Mouse (Mus musculus) embryonic fibroblast, embryonic 13.5 days (primary cell): ENCODE measurements around the gene Rai14. TPM values are rescaled to one million over a fixed set of nuclear protein-coding genes. Genes with fewer than 3 reads are reported as not detected.
A peak's percentile ranks its signal among the peaks of the same experiment; 100 is the strongest.

ENCODE experiments used
- H3K27ac ChIP-seq: 2 replicates; pipeline ENCODE4 v1.5.1; 2012; ENCODE audit warnings: low read length, control low read depth, inconsistent platforms; ENCODE audit not compliant: insufficient read depth
- H3K4me1 ChIP-seq: 2 replicates; pipeline ENCODE4 v1.6.1; 2011; ENCODE audit warnings: low read length; ENCODE audit not compliant: control insufficient read depth, insufficient read depth
- H3K4me3 ChIP-seq: 2 replicates; pipeline ENCODE4 v1.5.1; 2011; ENCODE audit warnings: mild to moderate bottlenecking, control low read depth, low read length; ENCODE audit not compliant: insufficient read depth
- CTCF ChIP-seq: IDR thresholded peaks from 2 replicates; pipeline ENCODE4 v1.5.1; 2011; ENCODE audit warnings: mild to moderate bottlenecking, control low read depth, low read length, moderate library complexity, borderline replicate concordance; ENCODE audit not compliant: insufficient read depth
- POLR2A ChIP-seq: IDR thresholded peaks from 2 replicates; pipeline ENCODE4 v1.6.1; 2011; ENCODE audit warnings: low read depth, mild to moderate bottlenecking, control low read depth, low read length, moderate library complexity
- polyA plus RNA-seq: library from polyadenylated mRNA; stranded (reverse); fragments of >200 nt; gene quantifications from 2 replicates; pipeline ENCODE4 v1.2.4, GENCODE M21; 2011; ENCODE audit warnings: low read depth; ENCODE audit not compliant: missing spikeins, insufficient read length

The Rai14 gene
- polyA plus RNA-seq, 1 experiment, result 136 TPM

DNA sequence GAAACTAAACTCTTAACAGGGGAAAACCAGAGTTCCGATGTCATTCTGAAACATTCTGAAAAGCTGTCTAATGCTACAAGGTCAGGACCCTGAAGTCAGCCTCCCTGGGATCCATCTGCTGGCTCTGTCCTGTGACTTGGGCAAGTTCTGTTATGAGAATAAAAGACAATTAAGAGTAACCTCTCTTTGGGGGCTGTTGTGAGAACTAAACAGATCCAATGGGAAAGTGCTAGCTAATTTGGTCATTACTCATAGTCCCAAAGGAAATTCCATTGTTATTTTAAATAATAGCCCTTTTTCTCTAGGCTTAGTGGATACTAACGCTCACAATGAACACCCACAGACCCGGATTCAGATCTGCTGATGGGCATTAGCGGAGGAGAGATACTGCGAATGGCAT, 72.0 kb downstream of the Rai14 start:
- TF ChIP-seq CTCF, result no peak
- no peak for TF ChIP-seq POLR2A
- Histone ChIP-seq H3K27ac (peak overlapping the region; percentile 85), H3K4me3 (no peak overlapping the region), H3K4me1 (peaks cover 23% of the 10 kb centered on the region)

DNA sequence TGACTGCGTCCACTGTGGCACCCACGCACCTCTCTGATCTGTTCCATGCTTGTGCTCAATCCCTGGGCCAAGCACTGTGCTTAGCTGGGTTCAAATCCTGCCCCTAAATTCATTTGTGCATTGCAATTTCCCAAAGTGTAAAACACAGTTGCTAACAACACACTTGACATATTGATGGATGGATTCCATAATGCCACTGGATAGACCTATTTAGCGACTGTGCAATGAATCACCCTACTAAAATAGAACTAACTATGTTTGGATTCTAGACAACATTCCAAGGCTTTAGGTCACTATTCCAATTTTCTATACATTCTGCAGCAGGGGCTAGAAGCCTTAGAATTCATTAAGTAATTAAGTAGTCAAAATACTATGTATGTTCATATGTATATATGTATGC, 73.7 kb downstream of the Rai14 start:
- peaks cover 17% of the 10 kb centered on the region for H3K4me1 ChIP-seq
- H3K27ac ChIP-seq, result peak overlapping the region; percentile 85; the same call in 1 of the 2 replicates
- TF ChIP-seq CTCF (no peak), POLR2A (no peak)
- H3K4me3 ChIP-seq, result no peak overlapping the region

DNA sequence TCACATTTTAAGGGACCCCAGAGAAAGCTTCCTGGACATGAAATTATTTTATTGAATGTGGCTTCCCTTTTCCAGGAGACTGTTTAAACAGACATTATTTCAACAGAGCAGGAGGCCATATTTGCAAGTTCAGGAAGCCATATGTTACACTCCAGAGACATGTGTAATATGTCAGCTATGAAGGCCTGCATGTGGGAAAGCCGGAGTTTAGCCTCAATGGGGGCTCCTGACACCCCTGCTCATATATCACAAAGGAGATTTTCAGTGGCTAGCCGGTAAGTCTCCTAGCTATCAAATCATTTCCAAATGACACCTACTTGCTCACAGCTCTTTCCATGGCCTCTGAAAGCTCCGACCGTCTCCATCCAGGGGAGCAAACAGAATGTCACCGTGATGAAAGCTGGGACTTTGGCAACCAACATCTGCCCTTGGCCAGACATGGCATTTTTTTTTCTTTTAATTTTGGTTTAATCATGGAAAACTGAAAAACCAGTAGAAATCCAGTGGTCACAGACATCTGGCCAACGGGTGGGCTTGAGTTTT, 77.1 kb downstream of the Rai14 start:
- Histone ChIP-seq H3K27ac (peak overlapping the region; percentile 59), H3K4me1 (peaks cover 20% of the 10 kb centered on the region), H3K4me3 (no peak overlapping the region)
- no peak for TF ChIP-seq POLR2A
- TF ChIP-seq CTCF, result no peak

DNA sequence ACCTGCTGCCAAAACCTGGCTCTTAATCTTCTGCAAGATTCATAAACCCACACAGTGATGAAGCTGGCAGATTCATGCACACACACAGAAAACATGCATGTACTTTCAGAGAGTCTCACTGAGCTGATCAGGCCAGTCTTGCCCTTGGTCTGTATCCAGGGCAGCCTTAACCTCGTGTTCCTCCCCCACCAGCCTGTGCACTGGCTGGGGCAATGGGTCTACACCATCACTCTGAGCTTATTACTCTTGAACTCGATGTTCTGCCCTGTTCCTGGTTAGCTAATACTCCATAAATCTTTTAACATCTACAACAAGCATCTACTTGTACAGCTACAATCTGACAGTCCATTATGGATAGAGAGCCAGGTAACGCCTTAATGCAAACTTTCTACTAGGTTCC, 77.6 kb downstream of the Rai14 start:
- Histone ChIP-seq H3K27ac (peak overlapping the region; percentile 16), H3K4me3 (no peak overlapping the region), H3K4me1 (peaks cover 16% of the 10 kb centered on the region)
- TF ChIP-seq CTCF, result no peak
- TF ChIP-seq POLR2A, result no peak

DNA sequence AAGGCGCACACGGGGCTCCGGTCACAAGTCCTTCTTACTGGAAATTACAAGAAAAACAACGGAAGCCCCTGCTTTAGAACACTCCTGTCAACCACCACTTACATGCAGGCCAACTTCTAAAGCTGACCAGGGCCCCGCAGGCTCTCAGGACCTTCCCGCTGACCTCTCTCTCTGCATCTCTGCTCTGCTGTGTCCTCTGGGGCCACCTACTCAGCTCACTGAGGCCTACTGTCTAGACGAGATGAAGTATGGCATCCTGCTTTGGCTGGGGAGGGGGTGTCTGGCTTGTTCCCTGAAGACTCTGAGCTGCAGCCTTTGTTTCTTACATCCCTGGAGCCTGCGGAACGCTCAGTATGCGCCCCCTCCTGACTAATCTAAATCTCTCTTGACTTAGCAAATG, 79.3 kb downstream of the Rai14 start:
- TF ChIP-seq CTCF (no peak), POLR2A (no peak)
- Histone ChIP-seq H3K27ac (peak overlapping the region; percentile 53), H3K4me3 (no peak overlapping the region), H3K4me1 (peaks cover 13% of the 10 kb centered on the region)

DNA sequence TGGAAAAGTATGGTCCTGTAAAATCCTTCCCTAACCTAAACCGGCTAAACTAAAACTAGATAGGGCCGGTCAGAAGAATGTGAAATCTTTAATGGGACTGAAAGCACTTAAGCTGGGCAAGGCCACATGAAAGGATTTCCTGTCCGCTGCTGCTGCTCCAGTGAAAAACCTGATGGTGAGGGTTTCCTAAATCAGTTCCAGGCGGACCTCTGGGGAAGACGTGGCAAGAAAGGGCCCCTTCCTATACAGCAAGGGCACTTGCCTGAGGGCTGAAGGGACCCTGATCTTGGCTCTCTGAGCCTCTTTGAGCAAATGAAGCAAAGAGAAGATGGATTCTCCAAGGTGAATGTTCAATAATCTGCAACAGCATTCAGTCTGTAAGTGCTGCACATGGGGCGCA, 80.2 kb downstream of the Rai14 start:
- no peak overlapping the region; the same call in 1 of the 2 replicates for H3K27ac ChIP-seq
- TF ChIP-seq CTCF, result no peak
- no peak for TF ChIP-seq POLR2A
- H3K4me1 ChIP-seq, result peaks cover 19% of the 10 kb centered on the region
- no peak overlapping the region for H3K4me3 ChIP-seq

DNA sequence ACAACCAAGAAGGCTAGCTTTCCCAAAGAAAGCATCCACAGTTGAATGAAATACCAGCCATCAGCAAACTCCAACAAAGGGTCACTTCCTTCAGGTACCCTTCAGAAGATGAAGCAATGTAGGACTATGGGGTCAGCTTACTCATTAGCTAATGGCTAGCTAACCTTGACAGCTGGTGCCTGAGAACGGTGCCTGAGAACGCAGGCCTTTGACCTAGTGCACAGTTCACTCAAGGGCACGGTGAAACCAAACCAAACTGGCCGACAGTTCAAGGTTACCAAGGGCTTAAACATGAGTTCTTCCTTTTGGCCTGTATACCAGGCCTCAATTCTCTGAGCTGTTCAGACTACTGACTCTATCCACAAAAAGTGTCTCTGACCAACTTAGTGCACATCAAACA, 81.0 kb downstream of the Rai14 start:
- TF ChIP-seq CTCF (no peak), POLR2A (no peak)
- H3K4me3 ChIP-seq, result no peak overlapping the region
- H3K27ac ChIP-seq, result no peak overlapping the region
- H3K4me1 ChIP-seq, result peaks cover 19% of the 10 kb centered on the region

DNA sequence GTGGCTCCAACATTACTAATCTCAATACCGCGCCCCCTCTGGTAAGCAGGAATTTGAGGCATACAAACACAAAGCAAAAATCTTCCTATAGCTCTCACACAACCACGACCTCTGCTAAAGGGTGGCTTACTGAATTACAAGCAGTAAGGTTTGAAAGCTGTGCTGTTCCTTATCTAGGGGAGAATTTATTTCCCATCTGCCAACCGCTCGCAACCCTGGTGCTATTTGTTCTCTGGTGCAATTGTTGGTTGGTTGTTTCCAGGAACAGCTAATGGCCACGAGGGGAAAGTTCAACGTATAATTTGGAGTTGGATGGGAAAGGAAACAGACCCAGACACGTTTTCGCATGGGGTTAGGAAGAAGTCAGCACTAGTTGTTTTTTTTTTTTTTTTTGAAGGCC, 81.8 kb downstream of the Rai14 start:
- no peak for TF ChIP-seq POLR2A
- peaks cover 17% of the 10 kb centered on the region for H3K4me1 ChIP-seq
- H3K4me3 ChIP-seq, result no peak overlapping the region
- no peak overlapping the region for H3K27ac ChIP-seq

DNA sequence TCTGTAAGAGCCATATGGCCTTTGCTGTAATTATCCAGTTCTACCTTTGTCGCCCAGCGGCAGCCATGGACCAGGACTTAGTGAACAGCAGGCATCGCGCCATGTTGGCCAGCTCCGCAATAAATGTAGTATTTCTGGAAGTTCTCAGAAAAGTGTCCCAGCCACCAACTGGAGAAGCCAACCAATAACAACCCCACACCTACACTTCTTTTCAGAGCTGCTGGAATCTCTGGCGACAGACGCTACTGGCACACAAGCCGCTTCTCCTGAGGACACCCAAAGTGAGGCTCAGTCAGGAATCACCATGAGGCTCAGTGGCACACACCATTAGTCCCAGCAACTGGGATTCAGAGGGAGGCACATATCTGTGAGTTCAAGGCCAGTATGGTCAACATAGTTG, 82.4 kb downstream of the Rai14 start:
- TF ChIP-seq POLR2A, result no peak
- Histone ChIP-seq H3K27ac (no peak overlapping the region), H3K4me1 (peaks cover 17% of the 10 kb centered on the region), H3K4me3 (no peak overlapping the region)

DNA sequence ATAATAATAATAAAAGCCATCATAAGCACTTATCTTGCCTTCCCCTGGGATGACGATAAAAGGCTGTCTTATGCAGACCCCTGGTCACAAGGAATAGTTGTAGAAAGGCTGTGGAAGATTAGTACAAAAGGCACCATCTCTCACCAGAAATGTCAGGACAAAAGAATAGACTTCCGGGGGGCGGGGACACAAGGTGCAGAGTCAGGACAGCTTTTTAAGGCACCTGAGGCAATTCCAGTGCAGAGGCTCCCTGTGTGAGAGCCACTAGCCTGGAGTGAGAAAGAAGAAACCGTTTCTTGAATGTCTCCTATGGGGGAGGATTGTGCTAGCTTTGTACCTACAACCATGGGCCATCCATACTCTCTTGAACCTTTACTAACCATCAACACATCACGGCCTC, 82.9 kb downstream of the Rai14 start:
- Histone ChIP-seq H3K27ac (no peak overlapping the region), H3K4me1 (peaks cover 17% of the 10 kb centered on the region), H3K4me3 (no peak overlapping the region)
- TF ChIP-seq POLR2A (no peak), CTCF (no peak)

DNA sequence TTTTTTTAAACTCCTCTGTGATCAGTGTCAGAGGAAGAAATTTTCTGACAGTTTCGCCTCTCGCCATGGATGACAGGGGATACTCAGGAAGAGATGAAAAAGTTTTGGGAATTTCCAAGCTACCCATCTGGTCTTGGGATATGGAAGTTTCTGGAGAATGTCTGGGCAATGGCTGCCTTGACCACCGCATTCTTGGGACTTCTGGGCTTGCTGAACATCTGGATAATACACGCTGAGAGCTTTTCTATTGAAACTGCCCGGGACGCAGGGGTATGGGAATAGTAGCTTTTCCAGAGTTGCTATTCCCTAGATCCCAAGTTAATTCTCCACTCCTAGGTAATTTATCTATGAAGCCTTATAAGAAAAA, 85.5 kb downstream of the Rai14 start:
- H3K4me1 ChIP-seq, result peaks cover 6% of the 10 kb centered on the region

More for the DNA sequence above, 85.5 kb downstream of the Rai14 start:
- TF ChIP-seq POLR2A (no peak), CTCF (no peak)
- Histone ChIP-seq H3K4me3 (no peak overlapping the region), H3K27ac (peak overlapping the region; percentile 89)
